Mouse (Mus musculus) retina, adult 2 months (tissue): ENCODE results near the gene Gm7534.

Experiments used
- DNase-seq: peaks from one replicate; pipeline ENCODE4 v3.0.0-alpha.2; 2012; ENCODE audit warnings: low read depth, low spot score

Gm7534 gene

GRCm38 (mm10) chr4:134202904-134203303 lies at the start of gene Gm7534:
Gene Gm7534 (minus strand): TSS chr4:134203004.
- DNase-seq: no peak

- DNase-seq: no peak
Measured at GRCm38 (mm10) chr4:134252131-134252910, 49.5 kb upstream of the Gm7534 start.

GRCm38 (mm10) chr4:134251241-134252130 lies 48.7 kb upstream of the Gm7534 start:
- no peak for DNase-seq

GRCm38 (mm10) chr4:134250930-134251240 lies 48.1 kb upstream of the Gm7534 start:
- no peak for DNase-seq

GRCm38 (mm10) chr4:134250116-134250929 lies 47.5 kb upstream of the Gm7534 start:
- no peak for DNase-seq

GRCm38 (mm10) chr4:134249651-134250050 lies 46.8 kb upstream of the Gm7534 start:
- DNase-seq: no peak

- no peak for DNase-seq
Measured at GRCm38 (mm10) chr4:134246719-134247258, 44.0 kb upstream of the Gm7534 start, which contains the start of gene Gm30191. Gene Gm30191 (plus strand): TSS chr4:134246935.

GRCm38 (mm10) chr4:134246256-134246655 lies 43.5 kb upstream of the Gm7534 start:
- DNase-seq: no peak

- peak; percentile 72 for DNase-seq
Measured at GRCm38 (mm10) chr4:134245148-134245843, 42.5 kb upstream of the Gm7534 start, which contains the start of gene Zfp593. Gene Zfp593 (minus strand): TSS chr4:134245592.

- DNase-seq: peak; percentile 93
Measured at GRCm38 (mm10) chr4:134243516-134244250, 40.9 kb upstream of the Gm7534 start, which contains the start of gene E130218I03Rik. Gene E130218I03Rik (plus strand): TSS chr4:134243662.

- DNase-seq: no peak
Measured at GRCm38 (mm10) chr4:134238686-134239085, 35.9 kb upstream of the Gm7534 start.

- no peak for DNase-seq
Measured at GRCm38 (mm10) chr4:134238279-134238651, 35.5 kb upstream of the Gm7534 start, which contains the start of gene Cnksr1. Gene Cnksr1 (minus strand): TSS chr4:134238399.

- DNase-seq: no peak
Measured at GRCm38 (mm10) chr4:134237582-134238278, 34.9 kb upstream of the Gm7534 start.

- DNase-seq: no peak
Measured at GRCm38 (mm10) chr4:134234876-134235275, 32.1 kb upstream of the Gm7534 start.

- no peak for DNase-seq
Measured at GRCm38 (mm10) chr4:134230431-134230830, 27.6 kb upstream of the Gm7534 start.

- no peak for DNase-seq
Measured at GRCm38 (mm10) chr4:134227194-134227593, 24.4 kb upstream of the Gm7534 start, which contains the start of gene Catsper4. Gene Catsper4 (minus strand): TSS chr4:134227383.

GRCm38 (mm10) chr4:134222793-134223600 lies 20.2 kb upstream of the Gm7534 start:
- no peak for DNase-seq

GRCm38 (mm10) chr4:134206488-134207053 lies 3.8 kb upstream of the Gm7534 start:
- no peak for DNase-seq
